In the genomic region with DNA sequence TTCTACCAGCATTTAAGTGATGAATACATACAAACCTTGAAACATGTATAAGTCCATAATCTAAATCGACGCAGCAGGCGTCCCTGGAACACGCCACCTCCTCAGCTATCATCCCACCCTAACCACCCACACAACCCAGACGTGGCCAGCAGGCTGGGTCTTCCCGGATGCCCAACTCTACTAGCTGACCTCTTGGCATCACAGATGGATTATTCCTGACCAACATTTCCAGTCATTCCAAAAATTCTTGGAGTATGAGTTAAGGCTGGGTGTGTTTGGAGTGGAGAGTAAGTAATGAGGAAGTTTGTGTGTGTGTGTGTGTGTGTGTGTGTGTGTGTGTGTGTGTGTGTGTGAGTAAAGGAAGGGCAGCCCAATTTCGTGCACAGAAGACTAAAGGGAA, we compare ENCODE assay signal across 26 mouse cellular contexts.
"Had no signal": no experiment of that assay in that cellular context is flagged by ENCODE, and none has a peak within 500 bp of the region (broad histone marks: within the 10 kb centered on the region; RNA-seq: fewer than 3 reads in every experiment).

No protein-coding gene starts in this region.

- DNase-seq: gastrocnemius, adult 2 months; gastrocnemius, postnatal 10 days; gastrocnemius, postnatal 25 days; heart, adult 18-20 months; heart, postnatal 14 days; heart, postnatal 36 days; kidney, adult 11 months; kidney, adult 2 months; kidney, adult 9 months; kidney, postnatal 14 days; kidney, postnatal 36 days; layer of hippocampus, adult 9-11 months; layer of hippocampus, postnatal 36 days; left cerebral cortex, postnatal 4 days had no signal

- H3K9me3 ChIP-seq: heart, embryonic 13.5 days; heart, embryonic 15.5 days; hindbrain, embryonic 13.5 days; hindbrain, embryonic 15.5 days; kidney, embryonic 15.5 days; limb, embryonic 13.5 days; limb, embryonic 15.5 days; liver, embryonic 12.5 days had no signal

- H3K4me2 ChIP-seq: heart, embryonic 11.5 days; heart, embryonic 13.5 days; heart, embryonic 15.5 days; hindbrain, embryonic 13.5 days; hindbrain, embryonic 15.5 days; kidney, embryonic 15.5 days; limb, embryonic 13.5 days; limb, embryonic 15.5 days; liver, embryonic 12.5 days had no signal

- H3K27me3 ChIP-seq: heart, embryonic 13.5 days; heart, embryonic 15.5 days; hindbrain, embryonic 13.5 days; hindbrain, embryonic 15.5 days; kidney, embryonic 15.5 days; limb, embryonic 13.5 days; limb, embryonic 15.5 days; liver, embryonic 12.5 days had no signal

- H3K4me3 ChIP-seq: gastrocnemius, adult 2 months; heart, embryonic 13.5 days; heart, embryonic 15.5 days; hindbrain, embryonic 13.5 days; hindbrain, embryonic 15.5 days; kidney, embryonic 15.5 days; limb, embryonic 13.5 days; limb, embryonic 15.5 days; liver, embryonic 12.5 days had no signal

- ATAC-seq: hindbrain, postnatal 0 days; intestine, embryonic 16.5 days; liver, embryonic 12.5 days had no signal

- H3K4me1 ChIP-seq: heart, embryonic 13.5 days; heart, embryonic 15.5 days; hindbrain, embryonic 13.5 days; hindbrain, embryonic 15.5 days; kidney, embryonic 15.5 days; limb, embryonic 13.5 days; limb, embryonic 15.5 days; liver, embryonic 12.5 days had no signal

- H3K27ac ChIP-seq: gastrocnemius, adult 2 months; heart, embryonic 13.5 days; heart, embryonic 15.5 days; hindbrain, embryonic 13.5 days; hindbrain, embryonic 15.5 days; hindbrain, postnatal 0 days; kidney, embryonic 15.5 days; kidney, postnatal 0 days; limb, embryonic 13.5 days; limb, embryonic 15.5 days; liver, embryonic 12.5 days had no signal

- H3K9ac ChIP-seq: heart, embryonic 13.5 days; heart, embryonic 15.5 days; hindbrain, embryonic 13.5 days; hindbrain, embryonic 15.5 days; kidney, embryonic 15.5 days; limb, embryonic 13.5 days; limb, embryonic 15.5 days; liver, embryonic 12.5 days had no signal
